Mouse (Mus musculus) liver, embryonic 14.5 days (tissue): ENCODE measurements at regions not wholly inside any gene's neighbourhood (a gene's known extent, or its start where the extent isn't known, plus 50 kb on each side); places are given as distances from the start of the nearest gene placed in this dataset.

ENCODE experiments used
- ATAC-seq: fragments of 200-750 bp; cut with Nextera tagmentation; 2 replicates; pipeline ENCODE4 v1.8.0; 2017; ENCODE audit warnings: moderate number of reproducible peaks, mild to moderate bottlenecking, moderate library complexity; ENCODE audit not compliant: insufficient read depth
- DNase-seq, 3 experiments: peaks; one replicate each; pipeline ENCODE4 v3.0.0-alpha.2; 2012 to 2013; ENCODE audit warnings: low read depth in 3 of 3, low spot score in 3 of 3
- H3K27ac ChIP-seq: fragments of 300-500 bp; sonication (generic); 2 replicates; pipeline ENCODE4 v1.5.1; 2014; ENCODE audit warnings: moderate library complexity, mild to moderate bottlenecking, control low read depth, inconsistent platforms
- H3K27me3 ChIP-seq: fragments of 300-500 bp; sonication (generic); 2 replicates; pipeline ENCODE4 v1.6.1; 2014; ENCODE audit warnings: mild to moderate bottlenecking, low read length, moderate library complexity; ENCODE audit not compliant: control insufficient read depth, insufficient read depth
- H3K36me3 ChIP-seq: fragments of 300-500 bp; sonication (generic); replicated peaks from 2 replicates; pipeline ENCODE4 v1.6.1; 2014; ENCODE audit warnings: low read depth; ENCODE audit not compliant: control insufficient read depth, insufficient read depth
- H3K4me1 ChIP-seq, 2 experiments: fragments of 200-500 bp in 1 of 2; fragments of 300-500 bp in 1 of 2; sonication (generic) in 1 of 2; replicated peaks; 2 replicates each; pipeline ENCODE4 v1.6.1; 2012 to 2014; ENCODE audit warnings: antibody characterized with exemption in 1 of 2, inconsistent platforms in 1 of 2, low read length in 1 of 2; ENCODE audit not compliant: control insufficient read depth in 2 of 2, insufficient read depth in 2 of 2
- H3K4me2 ChIP-seq: fragments of 300-500 bp; sonication (generic); 2 replicates; pipeline ENCODE4 v1.6.1; 2014; ENCODE audit warnings: low read depth, mild to moderate bottlenecking, control low read depth, moderate library complexity
- H3K4me3 ChIP-seq, 2 experiments: fragments of 200-500 bp in 1 of 2; fragments of 300-500 bp in 1 of 2; sonication (generic) in 1 of 2; 2 replicates each; pipeline ENCODE4 v1.5.1; 2012 to 2014; ENCODE audit warnings: low read depth in 2 of 2, low read length in 2 of 2, mild to moderate bottlenecking in 2 of 2, control low read depth in 1 of 2, inconsistent platforms in 1 of 2, moderate library complexity in 1 of 2; ENCODE audit not compliant: insufficient read depth in 1 of 2
- H3K9ac ChIP-seq: fragments of 300-500 bp; sonication (generic); replicated peaks from 2 replicates; pipeline ENCODE4 v1.6.1; 2014; ENCODE audit warnings: mild to moderate bottlenecking, control low read depth, moderate library complexity
- H3K9me3 ChIP-seq: fragments of 300-500 bp; sonication (generic); 2 replicates; pipeline ENCODE4 v1.6.1; 2016; ENCODE audit warnings: low read length, mixed read lengths; ENCODE audit not compliant: control insufficient read depth
- CTCF ChIP-seq: IDR thresholded peaks from 2 replicates; pipeline ENCODE4 v1.5.1; 2016; ENCODE audit warnings: antibody characterized with exemption, low read depth, control low read depth
- EP300 ChIP-seq: IDR thresholded peaks from 2 replicates; pipeline ENCODE4 v1.6.1; 2016; ENCODE audit warnings: antibody characterized with exemption, low read depth
- WGBS: fragments of 180-500 bp; shearing (Covaris S2); extraction: QIAGEN DNeasy Blood & Tissue Kit; methylation state at CpG from one replicate; pipeline ENCODE4 v1.1.7; 2014; ENCODE audit not compliant: insufficient replicate concordance; 5-methylcytosine and 5-hydroxymethylcytosine counted together

GRCm38 (mm10) chrX:13344701-13345100 is 63.9 kb downstream of the Ddx3x start:
- no peak for TF ChIP-seq CTCF
- TF ChIP-seq EP300: no peak
- ATAC-seq: no peak
- Histone ChIP-seq H3K9ac (no peak overlapping the region), H3K9me3 (no peaks in the 10 kb centered on the region), H3K4me1 (peaks cover 0 to 4% of the 10 kb centered on the region in 2 experiments; a peak in 2 of 4 replicates), H3K4me3 (no peak overlapping the region), H3K4me2 (no peak overlapping the region), H3K27me3 (no peaks in the 10 kb centered on the region), H3K36me3 (no peaks in the 10 kb centered on the region), H3K27ac (no peak overlapping the region)
- WGBS: 19% methylated on average over 5 of the region's 5 CpGs
- no peak for DNase-seq

DNA sequence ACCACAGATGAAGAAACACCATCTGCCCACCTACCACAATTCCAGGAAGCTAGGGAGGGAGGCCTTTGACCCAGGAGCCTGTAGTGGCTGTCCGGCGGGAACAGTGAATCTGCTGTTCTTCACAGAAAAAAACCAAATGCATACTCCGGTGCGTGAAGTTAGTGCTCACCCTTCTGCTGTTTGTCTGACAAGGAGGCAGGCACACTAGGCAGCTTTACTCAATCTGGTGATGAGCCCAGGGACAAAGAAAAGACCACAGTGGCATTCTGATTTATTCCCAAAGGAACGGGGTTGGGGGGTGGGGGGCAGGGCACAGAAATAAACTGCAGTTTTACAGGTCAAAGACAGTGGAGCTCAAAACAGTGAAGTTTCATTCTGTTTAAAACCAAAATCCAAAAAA is 64.4 kb downstream of the Ddx3x start:
- no peak overlapping the region for H3K4me3 ChIP-seq
- DNase-seq (no peak), ATAC-seq (no peak)
- H3K4me1 ChIP-seq: peaks cover 0 to 4% of the 10 kb centered on the region in 2 experiments; a peak in 2 of 4 replicates
- no peak overlapping the region for H3K9ac ChIP-seq
- WGBS: 38% methylated on average over 5 of the region's 5 CpGs
- H3K36me3 ChIP-seq: no peaks in the 10 kb centered on the region
- H3K4me2 ChIP-seq: no peak overlapping the region
- TF ChIP-seq EP300: no peak
- TF ChIP-seq CTCF: no peak
- no peak overlapping the region for H3K27ac ChIP-seq
- H3K9me3 ChIP-seq: no peaks in the 10 kb centered on the region
- H3K27me3 ChIP-seq: no peaks in the 10 kb centered on the region

GRCm38 (mm10) chrX:13346011-13346631 is 65.4 kb downstream of the Ddx3x start:
- WGBS: 19% methylated on average over 17 of the region's 21 CpGs
- Histone ChIP-seq H3K9me3 (no peaks in the 10 kb centered on the region), H3K27me3 (no peaks in the 10 kb centered on the region), H3K4me1 (peaks cover 0 to 4% of the 10 kb centered on the region in 2 experiments; a peak in 2 of 4 replicates), H3K27ac (no peak overlapping the region), H3K4me3 (no peak overlapping the region), H3K4me2 (peak overlapping the region; percentile 51), H3K9ac (no peak overlapping the region), H3K36me3 (no peaks in the 10 kb centered on the region)
- no peak for TF ChIP-seq EP300
- TF ChIP-seq CTCF: no peak
- no peak for ATAC-seq
- no peak for DNase-seq

- TF ChIP-seq EP300 (no peak), CTCF (no peak)
- Histone ChIP-seq H3K27ac (no peak overlapping the region), H3K4me2 (peak overlapping the region; percentile 51), H3K36me3 (no peaks in the 10 kb centered on the region), H3K9ac (no peak overlapping the region), H3K4me3 (peak overlapping the region; percentile 46 to 64; a peak in 3 of 4 replicates), H3K4me1 (peaks cover 0 to 4% of the 10 kb centered on the region in 2 experiments; a peak in 2 of 4 replicates), H3K9me3 (no peaks in the 10 kb centered on the region), H3K27me3 (no peaks in the 10 kb centered on the region)
- 3% methylated on average over 5 of the region's 5 CpGs for WGBS
- ATAC-seq (no peak; the same call in 1 of the 2 replicates), DNase-seq (peak in 1 of 3 experiments; percentile 3)
Measured at GRCm38 (mm10) chrX:13346696-13347026, 65.9 kb downstream of the Ddx3x start.

GRCm38 (mm10) chrX:13347027-13347840 is 66.5 kb downstream of the Ddx3x start:
- Histone ChIP-seq H3K9ac (no peak overlapping the region), H3K36me3 (no peaks in the 10 kb centered on the region), H3K4me1 (peaks cover 0 to 4% of the 10 kb centered on the region in 2 experiments; a peak in 2 of 4 replicates), H3K4me3 (peak overlapping the region; percentile 46 to 64), H3K4me2 (peak overlapping the region; percentile 51), H3K27ac (no peak overlapping the region), H3K27me3 (no peaks in the 10 kb centered on the region), H3K9me3 (no peaks in the 10 kb centered on the region)
- DNase-seq: peak; percentile 26 to 36 (median 33)
- TF ChIP-seq CTCF: no peak
- peak; percentile 31 for TF ChIP-seq EP300
- WGBS: 3% methylated on average over 27 of the region's 27 CpGs
- peak; percentile 82 for ATAC-seq
